Mouse (Mus musculus): ENCODE measurements around the gene Ndufa6. TPM values are rescaled to one million over a fixed set of nuclear protein-coding genes. Genes with fewer than 3 reads are reported as not detected.
"Not testable (repeated sequence)": the region's sequence is repeated elsewhere in the genome, so short reads cannot be mapped to it uniquely, and the experiment has no call there.

The Ndufa6 gene
- total and polyA plus RNA-seq, 2 experiments from 2014 or later: 397 to 1,167 TPM

GRCm38 (mm10) chr15:82372991-82373390 is 18.9 kb upstream of the Ndufa6 start:
- H3K4me3 ChIP-seq (ENCODE audit: low read depth, low read length): no peak overlapping the region
- TF ChIP-seq CTCF (IDR thresholded peaks at IDR 0.05; ENCODE audit: low read depth) (no peak), EP300 (IDR thresholded peaks at IDR 0.05; ENCODE audit: low read depth) (no peak)
- DNase-seq (ENCODE audit: low spot score) (no peak), ATAC-seq (ENCODE audit: insufficient read depth, low read depth) (no peak)
- no peak overlapping the region for H3K9ac ChIP-seq (replicated peaks; ENCODE audit: low read depth, low read length)
- H3K9me3 ChIP-seq (replicated peaks; ENCODE audit: control insufficient read depth, low read length): no peaks in the 10 kb centered on the region
- no peaks in the 10 kb centered on the region for H3K27me3 ChIP-seq (ENCODE audit: control insufficient read depth, insufficient read depth, low read length)
- peaks cover 15% of the 10 kb centered on the region for H3K4me1 ChIP-seq (ENCODE audit: control insufficient read depth, insufficient read depth)
- 82% methylated on average over 5 of the region's 5 CpGs for WGBS
- no peak overlapping the region for H3K27ac ChIP-seq (ENCODE audit: low read depth)
- H3K4me2 ChIP-seq (ENCODE audit: low read depth, low read length): no peak overlapping the region
- H3K36me3 ChIP-seq (replicated peaks; ENCODE audit: control insufficient read depth, insufficient read depth, low read length): peaks cover 10% of the 10 kb centered on the region; the same call in 1 of the 2 replicates

- no peak overlapping the region for H3K27ac ChIP-seq (ENCODE audit: low read depth)
- no peaks in the 10 kb centered on the region for H3K27me3 ChIP-seq (ENCODE audit: control insufficient read depth, insufficient read depth, low read length)
- 78% methylated on average over 6 of the region's 6 CpGs for WGBS
- peaks cover 10% of the 10 kb centered on the region; the same call in 1 of the 2 replicates for H3K36me3 ChIP-seq (replicated peaks; ENCODE audit: control insufficient read depth, insufficient read depth, low read length)
- no peak overlapping the region for H3K9ac ChIP-seq (replicated peaks; ENCODE audit: low read depth, low read length)
- no peak for DNase-seq (ENCODE audit: low spot score)
- H3K4me1 ChIP-seq (ENCODE audit: control insufficient read depth, insufficient read depth): peaks cover 11% of the 10 kb centered on the region
- H3K9me3 ChIP-seq (replicated peaks; ENCODE audit: control insufficient read depth, low read length): no peaks in the 10 kb centered on the region
- no peak for ATAC-seq (ENCODE audit: insufficient read depth, low read depth)
- H3K4me2 ChIP-seq (ENCODE audit: low read depth, low read length): no peak overlapping the region
- TF ChIP-seq CTCF (IDR thresholded peaks at IDR 0.05; ENCODE audit: low read depth) (no peak), EP300 (IDR thresholded peaks at IDR 0.05; ENCODE audit: low read depth) (no peak)
- no peak overlapping the region for H3K4me3 ChIP-seq (ENCODE audit: low read depth, low read length)
These were observed 18.3 kb upstream of the Ndufa6 start for GRCm38 (mm10) chr15:82372446-82372845.

GRCm38 (mm10) chr15:82368851-82369250 is 14.7 kb upstream of the Ndufa6 start:
- no peaks in the 10 kb centered on the region for H3K9me3 ChIP-seq (replicated peaks; ENCODE audit: control insufficient read depth, low read length)
- H3K27me3 ChIP-seq (ENCODE audit: control insufficient read depth, insufficient read depth, low read length): no peaks in the 10 kb centered on the region
- H3K4me2 ChIP-seq (ENCODE audit: low read depth, low read length): no peak overlapping the region
- ATAC-seq (ENCODE audit: insufficient read depth, low read depth): peak; percentile 43; the same call in 1 of the 2 replicates
- peak; percentile 11 for DNase-seq (ENCODE audit: low spot score)
- H3K9ac ChIP-seq (replicated peaks; ENCODE audit: low read depth, low read length): no peak overlapping the region
- H3K4me3 ChIP-seq (ENCODE audit: low read depth, low read length): no peak overlapping the region
- WGBS: 70% methylated on average over 1 of the region's 1 CpGs
- no peaks in the 10 kb centered on the region for H3K36me3 ChIP-seq (replicated peaks; ENCODE audit: control insufficient read depth, insufficient read depth, low read length)
- 0 out of 2 replicates have a peak overlapping the region, but pooled peaks have one; percentile 13 for H3K27ac ChIP-seq (ENCODE audit: low read depth)
- no peaks in the 10 kb centered on the region; the same call in 1 of the 2 replicates for H3K4me1 ChIP-seq (ENCODE audit: control insufficient read depth, insufficient read depth)
- TF ChIP-seq CTCF (IDR thresholded peaks at IDR 0.05; ENCODE audit: low read depth) (no peak), EP300 (IDR thresholded peaks at IDR 0.05; ENCODE audit: low read depth) (no peak)

- Histone ChIP-seq H3K4me3 (ENCODE audit: low read depth, low read length) (no peak overlapping the region), H3K4me2 (ENCODE audit: low read depth, low read length) (no peak overlapping the region), H3K9ac (replicated peaks; ENCODE audit: low read depth, low read length) (no peak overlapping the region), H3K36me3 (replicated peaks; ENCODE audit: control insufficient read depth, insufficient read depth, low read length) (no peaks in the 10 kb centered on the region), H3K27ac (ENCODE audit: low read depth) (no peak overlapping the region), H3K9me3 (replicated peaks; ENCODE audit: control insufficient read depth, low read length) (no peaks in the 10 kb centered on the region), H3K4me1 (ENCODE audit: control insufficient read depth, insufficient read depth) (no peaks in the 10 kb centered on the region; the same call in 1 of the 2 replicates), H3K27me3 (ENCODE audit: control insufficient read depth, insufficient read depth, low read length) (no peaks in the 10 kb centered on the region)
- 85% methylated on average over 4 of the region's 4 CpGs for WGBS
- ATAC-seq (ENCODE audit: insufficient read depth, low read depth) (peak; percentile 7; the same call in 1 of the 2 replicates), DNase-seq (ENCODE audit: low spot score) (no peak)
- no peak for TF ChIP-seq EP300 (IDR thresholded peaks at IDR 0.05; ENCODE audit: low read depth)
- no peak for TF ChIP-seq CTCF (IDR thresholded peaks at IDR 0.05; ENCODE audit: low read depth)
These were observed 14.0 kb upstream of the Ndufa6 start for GRCm38 (mm10) chr15:82368146-82368545.

GRCm38 (mm10) chr15:82364561-82364960 is 10.4 kb upstream of the Ndufa6 start:
- Histone ChIP-seq H3K4me2 (ENCODE audit: low read depth, low read length) (peak overlapping the region; percentile 36), H3K4me3 (ENCODE audit: low read depth, low read length) (peak overlapping the region; percentile 22; the same call in 1 of the 2 replicates), H3K27ac (ENCODE audit: low read depth) (peak overlapping the region; percentile 74)
- 7% methylated on average over 6 of the region's 9 CpGs for WGBS
- H3K4me1 ChIP-seq (ENCODE audit: control insufficient read depth, insufficient read depth); H3K27me3 ChIP-seq (ENCODE audit: control insufficient read depth, insufficient read depth, low read length); H3K9me3 ChIP-seq (replicated peaks; ENCODE audit: control insufficient read depth, low read length); H3K9ac ChIP-seq (replicated peaks; ENCODE audit: low read depth, low read length); DNase-seq (ENCODE audit: low spot score); H3K36me3 ChIP-seq (replicated peaks; ENCODE audit: control insufficient read depth, insufficient read depth, low read length); ATAC-seq (ENCODE audit: insufficient read depth, low read depth): not testable (repeated sequence)

- H3K4me3 ChIP-seq (ENCODE audit: low read depth, low read length); H3K27ac ChIP-seq (ENCODE audit: low read depth); H3K4me1 ChIP-seq (ENCODE audit: control insufficient read depth, insufficient read depth); H3K36me3 ChIP-seq (replicated peaks; ENCODE audit: control insufficient read depth, insufficient read depth, low read length); H3K4me2 ChIP-seq (ENCODE audit: low read depth, low read length); H3K27me3 ChIP-seq (ENCODE audit: control insufficient read depth, insufficient read depth, low read length); ATAC-seq (ENCODE audit: insufficient read depth, low read depth); DNase-seq (ENCODE audit: low spot score); H3K9me3 ChIP-seq (replicated peaks; ENCODE audit: control insufficient read depth, low read length); H3K9ac ChIP-seq (replicated peaks; ENCODE audit: low read depth, low read length): not testable (repeated sequence)
- 45% methylated on average over 7 of the region's 12 CpGs for WGBS
These were observed 9.7 kb upstream of the Ndufa6 start for GRCm38 (mm10) chr15:82363801-82364200.
